Mouse (Mus musculus): ENCODE results near the gene Dexi. TPM values are rescaled to one million over a fixed set of nuclear protein-coding genes. Genes with fewer than 3 reads are reported as not detected.

The Dexi gene
- polyA plus RNA-seq (2012; rRNA removed): 126 and 143 TPM in 2 replicates

- Histone ChIP-seq H3K4me3 (replicated peaks; ENCODE audit: insufficient read depth, low read depth, low read length) (peak within 1 kb of the TSS; percentile 92), H3K27ac (ENCODE audit: insufficient read depth, low read length) (peak within 1 kb of the TSS; percentile 83), H3K27me3 (ENCODE audit: control insufficient read depth, insufficient read depth, low read length) (no peaks in the 10 kb centered on the region; the same call in 1 of the 2 replicates), H3K4me1 (ENCODE audit: control insufficient read depth, insufficient read depth, low read length) (peaks cover 19% of the 10 kb centered on the region)
- TF ChIP-seq CTCF (IDR thresholded peaks at IDR 0.05; ENCODE audit: borderline replicate concordance, insufficient read depth, low read depth, low read length): no peak
- peak; percentile 90 for TF ChIP-seq POLR2A (IDR thresholded peaks at IDR 0.05; ENCODE audit: borderline replicate concordance, insufficient read depth, low read length)
- under 1% methylated on average over 58 of the region's 61 CpGs for WGBS
- peak; percentile 96 to 98 for DNase-seq
These were observed at the start of gene Dexi for GRCm38 (mm10) chr16:10542698-10543365. Gene Dexi, minus strand, starts transcription at chr16:10543054.

- TF ChIP-seq POLR2A (IDR thresholded peaks at IDR 0.05; ENCODE audit: borderline replicate concordance, insufficient read depth, low read length): no peak
- peak; percentile 24; the same call in 1 of the 2 replicates for TF ChIP-seq CTCF (IDR thresholded peaks at IDR 0.05; ENCODE audit: borderline replicate concordance, insufficient read depth, low read depth, low read length)
- WGBS: 75% methylated on average over 3 of the region's 3 CpGs
- Histone ChIP-seq H3K4me1 (ENCODE audit: control insufficient read depth, insufficient read depth, low read length) (peaks cover 10% of the 10 kb centered on the region), H3K27me3 (ENCODE audit: control insufficient read depth, insufficient read depth, low read length) (no peaks in the 10 kb centered on the region), H3K27ac (ENCODE audit: insufficient read depth, low read length) (no peak overlapping the region), H3K4me3 (replicated peaks; ENCODE audit: insufficient read depth, low read depth, low read length) (no peak overlapping the region)
- peak in 1 of 2 experiments; percentile 21 for DNase-seq
These were observed 43.7 kb upstream of the Dexi start for GRCm38 (mm10) chr16:10586546-10586945.

DNA sequence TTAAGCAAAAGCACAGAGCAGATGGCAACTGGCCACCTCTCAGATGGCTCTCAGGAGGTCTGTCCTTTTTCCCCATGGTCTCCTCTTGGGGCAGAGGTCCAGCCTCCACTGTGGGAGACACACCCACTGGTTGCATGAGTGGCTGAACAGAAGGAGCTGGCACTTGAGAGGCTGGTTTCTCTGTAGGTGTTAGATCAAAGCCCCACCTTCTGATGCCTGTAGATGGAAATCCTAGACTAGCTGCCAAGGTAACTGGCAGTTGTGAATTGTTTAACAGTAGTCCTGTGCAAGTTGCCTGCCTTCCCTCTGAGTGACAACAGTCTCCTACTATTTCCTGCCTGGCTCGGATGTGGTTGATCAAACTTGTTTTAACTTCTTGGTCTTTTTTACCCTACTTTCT is 42.3 kb upstream of the Dexi start:
- peaks cover 10% of the 10 kb centered on the region for H3K4me1 ChIP-seq (ENCODE audit: control insufficient read depth, insufficient read depth, low read length)
- no peak overlapping the region for H3K4me3 ChIP-seq (replicated peaks; ENCODE audit: insufficient read depth, low read depth, low read length)
- TF ChIP-seq CTCF (IDR thresholded peaks at IDR 0.05; ENCODE audit: borderline replicate concordance, insufficient read depth, low read depth, low read length) (no peak), POLR2A (IDR thresholded peaks at IDR 0.05; ENCODE audit: borderline replicate concordance, insufficient read depth, low read length) (no peak)
- H3K27ac ChIP-seq (ENCODE audit: insufficient read depth, low read length): no peak overlapping the region
- H3K27me3 ChIP-seq (ENCODE audit: control insufficient read depth, insufficient read depth, low read length): no peaks in the 10 kb centered on the region
- peak; percentile 31 to 57 for DNase-seq
- 47% methylated on average over 1 of the region's 1 CpGs for WGBS

- 90% methylated on average over 2 of the region's 2 CpGs for WGBS
- Histone ChIP-seq H3K27me3 (ENCODE audit: control insufficient read depth, insufficient read depth, low read length) (no peaks in the 10 kb centered on the region), H3K27ac (ENCODE audit: insufficient read depth, low read length) (no peak overlapping the region), H3K4me3 (replicated peaks; ENCODE audit: insufficient read depth, low read depth, low read length) (no peak overlapping the region), H3K4me1 (ENCODE audit: control insufficient read depth, insufficient read depth, low read length) (peaks cover 7% of the 10 kb centered on the region)
- no peak for DNase-seq
- TF ChIP-seq CTCF (IDR thresholded peaks at IDR 0.05; ENCODE audit: borderline replicate concordance, insufficient read depth, low read depth, low read length): no peak
- TF ChIP-seq POLR2A (IDR thresholded peaks at IDR 0.05; ENCODE audit: borderline replicate concordance, insufficient read depth, low read length): no peak
These were observed 38.5 kb upstream of the Dexi start for GRCm38 (mm10) chr16:10581234-10581898.

- Histone ChIP-seq H3K4me3 (replicated peaks; ENCODE audit: insufficient read depth, low read depth, low read length) (no peak overlapping the region), H3K27me3 (ENCODE audit: control insufficient read depth, insufficient read depth, low read length) (no peaks in the 10 kb centered on the region), H3K27ac (ENCODE audit: insufficient read depth, low read length) (no peak overlapping the region), H3K4me1 (ENCODE audit: control insufficient read depth, insufficient read depth, low read length) (no peaks in the 10 kb centered on the region)
- DNase-seq: no peak
- 60% methylated on average over 1 of the region's 1 CpGs for WGBS
- no peak for TF ChIP-seq CTCF (IDR thresholded peaks at IDR 0.05; ENCODE audit: borderline replicate concordance, insufficient read depth, low read depth, low read length)
- TF ChIP-seq POLR2A (IDR thresholded peaks at IDR 0.05; ENCODE audit: borderline replicate concordance, insufficient read depth, low read length): no peak
These were observed 35.5 kb upstream of the Dexi start for GRCm38 (mm10) chr16:10578376-10578775.

- no peaks in the 10 kb centered on the region for H3K27me3 ChIP-seq (ENCODE audit: control insufficient read depth, insufficient read depth, low read length)
- H3K4me3 ChIP-seq (replicated peaks; ENCODE audit: insufficient read depth, low read depth, low read length): no peak overlapping the region
- 64% methylated on average over 5 of the region's 5 CpGs for WGBS
- TF ChIP-seq POLR2A (IDR thresholded peaks at IDR 0.05; ENCODE audit: borderline replicate concordance, insufficient read depth, low read length): no peak
- TF ChIP-seq CTCF (IDR thresholded peaks at IDR 0.05; ENCODE audit: borderline replicate concordance, insufficient read depth, low read depth, low read length): no peak
- H3K27ac ChIP-seq (ENCODE audit: insufficient read depth, low read length): no peak overlapping the region
- no peak for DNase-seq
- no peaks in the 10 kb centered on the region for H3K4me1 ChIP-seq (ENCODE audit: control insufficient read depth, insufficient read depth, low read length)
These were observed 34.7 kb upstream of the Dexi start for GRCm38 (mm10) chr16:10577548-10577947.

DNA sequence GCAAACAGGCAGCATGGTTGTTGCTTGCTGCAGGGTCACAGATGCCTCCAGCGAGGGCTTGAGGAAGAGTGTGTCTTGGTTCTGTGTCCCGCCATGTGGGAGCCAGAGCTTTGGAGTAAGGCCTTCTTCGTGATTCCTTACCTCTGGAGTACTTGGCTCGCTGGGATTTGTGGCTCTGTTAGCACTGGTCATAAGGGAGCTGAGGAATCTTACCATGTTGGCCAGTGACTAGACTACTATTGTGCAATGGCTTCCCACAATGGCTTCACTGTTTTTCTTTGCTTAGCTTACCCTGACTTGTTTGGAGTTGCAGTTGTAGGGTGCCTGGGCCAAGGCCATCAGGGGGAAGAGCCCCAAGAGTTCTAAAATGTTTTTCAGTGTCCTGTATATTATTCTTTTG is 33.1 kb upstream of the Dexi start:
- no peak overlapping the region for H3K27ac ChIP-seq (ENCODE audit: insufficient read depth, low read length)
- H3K4me3 ChIP-seq (replicated peaks; ENCODE audit: insufficient read depth, low read depth, low read length): no peak overlapping the region
- DNase-seq: no peak
- 86% methylated on average over 4 of the region's 4 CpGs for WGBS
- no peak for TF ChIP-seq POLR2A (IDR thresholded peaks at IDR 0.05; ENCODE audit: borderline replicate concordance, insufficient read depth, low read length)
- TF ChIP-seq CTCF (IDR thresholded peaks at IDR 0.05; ENCODE audit: borderline replicate concordance, insufficient read depth, low read depth, low read length): no peak
- no peaks in the 10 kb centered on the region for H3K27me3 ChIP-seq (ENCODE audit: control insufficient read depth, insufficient read depth, low read length)
- peaks cover 6% of the 10 kb centered on the region; the same call in 1 of the 2 replicates for H3K4me1 ChIP-seq (ENCODE audit: control insufficient read depth, insufficient read depth, low read length)

- H3K27me3 ChIP-seq (ENCODE audit: control insufficient read depth, insufficient read depth, low read length): no peaks in the 10 kb centered on the region
- no peak overlapping the region for H3K4me3 ChIP-seq (replicated peaks; ENCODE audit: insufficient read depth, low read depth, low read length)
- no peak for DNase-seq
- H3K27ac ChIP-seq (ENCODE audit: insufficient read depth, low read length): no peak overlapping the region
- TF ChIP-seq CTCF (IDR thresholded peaks at IDR 0.05; ENCODE audit: borderline replicate concordance, insufficient read depth, low read depth, low read length): no peak
- no peak for TF ChIP-seq POLR2A (IDR thresholded peaks at IDR 0.05; ENCODE audit: borderline replicate concordance, insufficient read depth, low read length)
- 60% methylated on average over 2 of the region's 2 CpGs for WGBS
- peaks cover 9% of the 10 kb centered on the region; the same call in 1 of the 2 replicates for H3K4me1 ChIP-seq (ENCODE audit: control insufficient read depth, insufficient read depth, low read length)
These were observed 32.1 kb upstream of the Dexi start for GRCm38 (mm10) chr16:10574936-10575335.

All from cerebellum, adult 2 months (tissue).